Mouse (Mus musculus) neural tube, embryonic 15.5 days (tissue): ENCODE measurements at regions not wholly inside any gene's neighbourhood (a gene's known extent, or its start where the extent isn't known, plus 50 kb on each side); places are given as distances from the start of the nearest gene placed in this dataset.

ENCODE experiments used
- ATAC-seq: fragments of 200-750 bp; cut with Nextera tagmentation; 2 replicates; pipeline ENCODE4 v1.8.0; 2017; ENCODE audit warnings: mild to moderate bottlenecking, moderate TSS enrichment, moderate library complexity; ENCODE audit not compliant: low FRiP score
- H3K27ac ChIP-seq: fragments of 300-500 bp; sonication (generic); replicated peaks from 2 replicates; pipeline ENCODE4 v1.5.1; 2015; ENCODE audit warnings: mild to moderate bottlenecking, inconsistent platforms
- H3K27me3 ChIP-seq: fragments of 300-500 bp; sonication (generic); replicated peaks from 2 replicates; pipeline ENCODE4 v1.6.1; 2015; ENCODE audit warnings: inconsistent platforms
- H3K36me3 ChIP-seq: fragments of 300-500 bp; sonication (generic); 2 replicates; pipeline ENCODE4 v1.6.1; 2015; ENCODE audit warnings: inconsistent platforms
- H3K4me1 ChIP-seq: fragments of 300-500 bp; sonication (generic); 2 replicates; pipeline ENCODE4 v1.6.1; 2015; ENCODE audit warnings: inconsistent platforms
- H3K4me2 ChIP-seq: fragments of 300-500 bp; sonication (generic); 2 replicates; pipeline ENCODE4 v1.6.1; 2015; ENCODE audit warnings: inconsistent platforms, mild to moderate bottlenecking, moderate library complexity
- H3K4me3 ChIP-seq: fragments of 300-500 bp; sonication (generic); replicated peaks from 2 replicates; pipeline ENCODE4 v1.5.1; 2015; ENCODE audit warnings: mild to moderate bottlenecking, inconsistent platforms
- H3K9ac ChIP-seq: fragments of 300-500 bp; sonication (generic); replicated peaks from 2 replicates; pipeline ENCODE4 v1.6.1; 2015; ENCODE audit warnings: mild to moderate bottlenecking, inconsistent platforms
- H3K9me3 ChIP-seq: fragments of 300-500 bp; sonication (generic); replicated peaks from 2 replicates; pipeline ENCODE4 v1.6.1; 2016; ENCODE audit warnings: inconsistent platforms
- WGBS: fragments of 180-500 bp; shearing (Covaris S2); methylation state at CpG from one replicate; pipeline ENCODE4 v1.1.7; 2015; ENCODE audit warnings: mixed read lengths; 5-methylcytosine and 5-hydroxymethylcytosine counted together

DNA sequence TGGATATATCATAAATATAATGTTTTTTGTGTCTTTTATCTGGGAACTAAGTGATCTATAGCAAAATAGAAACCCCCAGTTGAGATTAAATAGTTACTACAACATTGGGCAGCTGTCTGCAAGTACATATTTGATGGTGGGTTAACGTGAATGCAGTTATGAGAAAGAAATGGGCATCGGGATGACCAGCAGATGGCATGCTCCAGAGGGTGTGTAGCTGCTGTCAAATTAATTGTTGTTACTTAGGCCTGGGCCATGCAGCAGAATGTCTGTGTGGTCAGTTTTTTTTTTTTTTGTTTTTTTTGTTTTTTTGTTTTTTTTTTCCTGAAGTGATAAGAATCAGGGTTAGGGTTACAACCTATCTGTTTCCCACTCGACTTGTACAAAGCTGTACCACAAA lies 430.2 kb downstream of the Gria2 start:
- Histone ChIP-seq H3K9me3 (no peaks in the 10 kb centered on the region), H3K36me3 (no peaks in the 10 kb centered on the region), H3K9ac (no peak overlapping the region), H3K27ac (no peak overlapping the region), H3K4me2 (no peak overlapping the region), H3K27me3 (no peaks in the 10 kb centered on the region), H3K4me1 (no peaks in the 10 kb centered on the region), H3K4me3 (no peak overlapping the region)
- no peak for ATAC-seq
- whole genome bisulfite sequencing: 83% methylated on average over 3 of the region's 3 CpGs

DNA sequence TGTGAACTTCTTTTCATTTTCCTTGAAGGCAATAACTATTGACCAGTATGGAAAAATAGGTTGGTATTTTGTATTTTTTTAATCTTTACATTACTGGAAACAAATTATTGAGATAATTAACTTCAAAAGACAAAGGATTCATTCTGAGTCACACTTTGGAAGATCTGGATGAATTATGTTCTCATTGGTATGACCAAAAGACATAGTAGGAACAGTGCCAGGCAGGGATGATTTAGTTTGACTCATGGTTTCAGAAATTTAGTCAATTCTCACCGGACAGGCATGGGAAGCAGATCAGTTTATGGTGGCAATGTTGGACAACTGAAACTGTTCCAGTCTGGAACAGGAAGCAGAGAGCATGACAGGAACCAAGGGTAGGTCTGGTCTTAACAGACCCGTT lies 416.6 kb downstream of the Gria2 start:
- no peaks in the 10 kb centered on the region for H3K9me3 ChIP-seq
- no peak overlapping the region for H3K4me3 ChIP-seq
- no peaks in the 10 kb centered on the region for H3K36me3 ChIP-seq
- no peak for ATAC-seq
- no peak overlapping the region for H3K4me2 ChIP-seq
- no peak overlapping the region for H3K9ac ChIP-seq
- H3K27ac ChIP-seq: no peak overlapping the region
- H3K4me1 ChIP-seq: no peaks in the 10 kb centered on the region
- H3K27me3 ChIP-seq: no peaks in the 10 kb centered on the region
- 93% methylated on average over 2 of the region's 2 CpGs for WGBS

DNA sequence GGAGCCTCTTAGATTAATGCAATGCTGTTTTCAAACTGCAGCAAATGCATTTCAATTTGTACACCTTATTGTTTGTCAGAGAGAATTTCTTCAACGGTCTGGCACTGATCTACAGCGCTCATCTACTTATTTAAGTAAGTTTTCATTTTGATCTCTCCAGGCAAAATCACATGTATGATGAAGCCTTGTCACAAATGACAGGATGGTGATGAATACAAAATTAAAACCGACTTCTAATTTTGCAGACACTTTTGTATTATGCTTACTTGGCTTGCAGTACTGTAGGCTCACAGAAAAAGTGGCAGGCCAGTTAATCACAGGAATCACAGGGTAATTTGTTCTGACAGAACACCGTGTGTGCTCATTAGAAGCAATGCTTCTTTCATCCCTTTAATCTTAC lies 406.4 kb downstream of the Gria2 start:
- WGBS: 69% methylated on average over 4 of the region's 4 CpGs

DNA sequence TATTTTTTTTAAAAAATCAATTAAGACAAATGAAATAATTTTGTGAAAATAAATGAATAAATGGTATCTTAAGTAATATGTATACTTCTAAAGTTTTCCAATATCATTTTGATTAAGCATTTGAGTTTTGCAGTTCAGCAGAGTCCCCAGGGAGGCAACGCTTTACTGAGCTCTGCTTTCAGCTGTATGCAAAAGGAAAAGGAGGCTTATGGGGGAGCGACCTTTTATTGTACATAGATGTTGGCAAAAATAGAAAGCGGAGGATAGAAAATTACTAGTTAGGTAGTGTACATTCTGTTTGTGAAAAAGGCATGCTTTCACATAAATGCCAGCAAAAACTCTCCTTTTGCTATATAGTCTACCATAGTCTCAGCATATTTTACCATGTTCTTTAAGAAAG lies 382.2 kb downstream of the Gria2 start:
- Histone ChIP-seq H3K4me2 (no peak overlapping the region), H3K9me3 (no peaks in the 10 kb centered on the region), H3K27ac (no peak overlapping the region), H3K36me3 (no peaks in the 10 kb centered on the region), H3K4me1 (no peaks in the 10 kb centered on the region), H3K27me3 (no peaks in the 10 kb centered on the region), H3K9ac (no peak overlapping the region), H3K4me3 (no peak overlapping the region)
- 86% methylated on average over 3 of the region's 3 CpGs for WGBS
- no peak for ATAC-seq

More for the DNA sequence above, 406.4 kb downstream of the Gria2 start:
- no peak overlapping the region for H3K27ac ChIP-seq
- H3K9me3 ChIP-seq: no peaks in the 10 kb centered on the region
- H3K27me3 ChIP-seq: no peaks in the 10 kb centered on the region
- H3K4me2 ChIP-seq: no peak overlapping the region
- ATAC-seq: no peak
- H3K4me3 ChIP-seq: no peak overlapping the region
- H3K9ac ChIP-seq: no peak overlapping the region
- H3K4me1 ChIP-seq: no peaks in the 10 kb centered on the region
- no peaks in the 10 kb centered on the region for H3K36me3 ChIP-seq

DNA sequence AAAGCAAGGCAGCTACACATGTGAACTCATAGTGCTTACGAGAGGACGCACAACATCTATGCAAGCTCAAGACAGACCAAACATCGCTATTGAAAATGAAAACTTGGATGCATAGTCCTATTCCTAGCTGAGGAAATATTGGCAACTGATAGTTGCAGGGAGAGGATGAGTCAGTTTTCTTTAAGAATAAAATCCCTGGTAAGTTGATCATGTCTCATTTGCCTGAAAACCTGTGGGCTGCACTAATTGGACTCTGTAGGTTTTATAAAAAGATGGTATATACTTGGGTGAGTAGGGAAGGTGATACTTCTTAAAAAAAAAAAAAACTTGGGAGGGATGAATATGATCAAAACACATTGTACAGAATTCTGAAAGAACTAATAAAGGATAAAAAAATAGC lies 381.2 kb downstream of the Gria2 start:
- Histone ChIP-seq H3K9me3 (no peaks in the 10 kb centered on the region), H3K4me3 (no peak overlapping the region), H3K27me3 (no peaks in the 10 kb centered on the region), H3K27ac (no peak overlapping the region), H3K36me3 (no peaks in the 10 kb centered on the region), H3K4me1 (no peaks in the 10 kb centered on the region), H3K4me2 (no peak overlapping the region), H3K9ac (no peak overlapping the region)
- 94% methylated on average over 3 of the region's 3 CpGs for WGBS
- no peak for ATAC-seq

DNA sequence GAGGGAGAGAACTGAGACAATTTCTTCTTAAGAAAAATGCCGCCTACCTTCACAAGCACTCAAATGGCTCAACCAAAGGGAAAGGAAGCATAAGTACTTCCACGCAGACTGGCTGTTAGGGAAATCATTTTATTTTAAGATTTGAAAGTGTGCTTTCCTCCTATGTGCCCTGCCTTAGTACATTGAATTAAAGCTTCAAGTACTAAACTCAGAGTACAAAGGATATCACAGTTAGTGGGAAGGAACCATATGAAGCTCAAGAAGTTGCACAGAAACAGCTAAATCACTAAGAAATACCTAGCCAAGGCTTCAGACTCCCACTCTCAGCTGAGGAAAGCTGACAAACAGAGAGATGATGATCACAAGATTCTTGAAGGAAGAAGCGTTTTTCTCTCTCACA lies 380.5 kb downstream of the Gria2 start:
- ATAC-seq: no peak
- 81% methylated on average over 3 of the region's 3 CpGs for WGBS
- H3K27ac ChIP-seq: no peak overlapping the region
- H3K9ac ChIP-seq: no peak overlapping the region
- no peaks in the 10 kb centered on the region for H3K27me3 ChIP-seq
- no peak overlapping the region for H3K4me3 ChIP-seq
- H3K9me3 ChIP-seq: no peaks in the 10 kb centered on the region
- no peaks in the 10 kb centered on the region for H3K36me3 ChIP-seq
- no peak overlapping the region for H3K4me2 ChIP-seq
- no peaks in the 10 kb centered on the region for H3K4me1 ChIP-seq

DNA sequence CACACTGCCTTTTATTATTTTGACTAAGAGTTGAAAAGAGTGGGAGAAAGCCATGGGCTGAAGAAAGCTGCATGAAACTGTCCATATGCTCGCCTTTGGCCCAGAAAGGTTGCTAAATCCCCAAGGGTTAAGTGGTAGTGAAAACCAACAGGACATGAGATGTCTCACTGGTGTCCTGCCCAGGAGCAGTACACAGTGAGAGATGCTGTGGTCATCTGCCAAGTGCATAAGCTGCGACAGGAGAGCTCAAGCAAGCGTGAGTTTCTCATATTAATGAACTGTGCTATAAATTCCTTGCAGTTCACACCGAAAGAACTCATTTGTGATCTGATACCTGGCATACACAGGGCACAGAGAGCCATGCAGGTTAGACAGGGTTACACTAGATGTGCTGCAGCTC lies 380.0 kb downstream of the Gria2 start:
- H3K4me3 ChIP-seq: no peak overlapping the region
- 84% methylated on average over 4 of the region's 4 CpGs for WGBS

More for the DNA sequence above, 380.0 kb downstream of the Gria2 start:
- Histone ChIP-seq H3K4me2 (no peak overlapping the region), H3K36me3 (no peaks in the 10 kb centered on the region), H3K27me3 (no peaks in the 10 kb centered on the region), H3K4me1 (no peaks in the 10 kb centered on the region), H3K9me3 (no peaks in the 10 kb centered on the region), H3K9ac (no peak overlapping the region), H3K27ac (no peak overlapping the region)
- no peak for ATAC-seq
